Mouse (Mus musculus) testis, adult 2 months (tissue): ENCODE results near the gene Grip1. TPM values are rescaled to one million over a fixed set of nuclear protein-coding genes. Genes with fewer than 3 reads are reported as not detected.

Experiments
- H3K27ac ChIP-seq: fragments of 200-500 bp; 2 replicates; pipeline ENCODE4 v1.5.1; 2012; ENCODE audit warnings: low read depth, low read length; ENCODE audit not compliant: control insufficient read depth, insufficient read depth
- H3K27me3 ChIP-seq: fragments of 200-500 bp; 2 replicates; pipeline ENCODE4 v1.6.1; 2012; ENCODE audit warnings: mild to moderate bottlenecking, low read length, moderate library complexity; ENCODE audit not compliant: control insufficient read depth, insufficient read depth
- H3K36me3 ChIP-seq: fragments of 200-500 bp; 2 replicates; pipeline ENCODE4 v1.6.1; 2012; ENCODE audit warnings: mild to moderate bottlenecking, low read length; ENCODE audit not compliant: control insufficient read depth, insufficient read depth
- H3K4me1 ChIP-seq: fragments of 200-500 bp; 2 replicates; pipeline ENCODE4 v1.6.1; 2012; ENCODE audit warnings: low read length; ENCODE audit not compliant: control insufficient read depth, insufficient read depth
- H3K4me3 ChIP-seq: fragments of 200-500 bp; 2 replicates; pipeline ENCODE4 v1.5.1; 2012; ENCODE audit warnings: low read depth, mild to moderate bottlenecking, low read length, moderate library complexity, mixed read lengths; ENCODE audit not compliant: control insufficient read depth
- CTCF ChIP-seq: fragments of 200-500 bp; IDR thresholded peaks from 2 replicates; pipeline ENCODE4 v1.5.1; 2012; ENCODE audit warnings: low read depth, mild to moderate bottlenecking, inconsistent platforms, low read length, moderate library complexity; ENCODE audit not compliant: control insufficient read depth, insufficient read depth, insufficient replicate concordance
- POLR2A ChIP-seq: fragments of 200-500 bp; IDR thresholded peaks from 2 replicates; pipeline ENCODE4 v1.6.1; 2012; ENCODE audit warnings: low read depth, mild to moderate bottlenecking, inconsistent platforms, low read length, moderate library complexity; ENCODE audit not compliant: control insufficient read depth
- polyA plus RNA-seq: library from polyadenylated mRNA; depleted of rRNA; stranded (reverse); fragments of >200 nt; gene quantifications from 2 replicates; pipeline ENCODE4 v1.2.3, GENCODE M21; 2012

Gene Grip1
- polyA plus RNA-seq, 1 experiment = 84.3 TPM

DNA sequence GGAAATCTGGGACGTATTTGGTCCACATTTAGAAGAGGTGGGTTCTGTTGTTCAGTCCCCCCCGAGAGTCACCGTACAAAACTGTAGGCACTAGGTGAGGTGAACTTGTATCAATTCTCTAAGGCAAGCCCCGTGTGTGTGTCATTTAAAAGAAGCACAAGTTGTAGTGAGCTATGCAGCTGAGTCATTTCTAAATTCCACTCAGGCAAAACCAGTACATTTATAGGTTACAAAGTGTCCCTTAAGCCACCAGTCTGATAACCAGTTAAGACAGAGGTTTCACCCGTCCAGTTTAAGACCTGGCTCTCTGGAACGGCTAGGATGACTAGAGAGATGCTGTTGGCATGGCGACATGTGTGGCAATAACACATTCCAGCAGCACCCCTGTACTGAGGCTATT is 351.5 kb downstream of the Grip1 start:
- TF ChIP-seq CTCF (no peak), POLR2A (no peak)
- Histone ChIP-seq H3K4me1 (no peaks in the 10 kb centered on the region), H3K27me3 (no peaks in the 10 kb centered on the region), H3K36me3 (no peaks in the 10 kb centered on the region), H3K4me3 (no peak overlapping the region), H3K27ac (no peak overlapping the region)

DNA sequence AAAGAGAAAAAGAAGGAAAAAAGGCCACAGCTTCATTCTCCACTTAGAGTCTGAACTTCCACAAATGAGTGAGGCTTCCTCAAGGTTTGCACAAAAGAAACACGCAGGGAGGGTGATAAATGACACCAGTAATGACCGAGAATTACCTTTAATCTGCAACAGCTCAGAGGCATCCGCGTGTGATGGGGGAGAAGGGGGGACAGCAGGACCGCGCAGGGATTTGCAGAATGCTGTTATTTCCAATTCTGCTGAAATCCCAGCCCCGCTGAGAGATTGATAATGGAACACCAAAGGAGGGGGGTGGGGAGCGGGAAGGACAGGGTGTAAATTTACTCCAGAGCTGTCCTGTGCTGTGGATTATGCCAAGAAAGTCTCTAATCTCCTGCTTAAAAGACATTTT is 352.5 kb downstream of the Grip1 start:
- Histone ChIP-seq H3K4me3 (no peak overlapping the region), H3K36me3 (no peaks in the 10 kb centered on the region), H3K4me1 (no peaks in the 10 kb centered on the region), H3K27me3 (no peaks in the 10 kb centered on the region), H3K27ac (no peak overlapping the region)
- TF ChIP-seq CTCF (no peak), POLR2A (no peak)

GRCm38 (mm10) chr10:119808384-119808783 is 354.8 kb downstream of the Grip1 start:
- H3K4me3 ChIP-seq = no peak overlapping the region
- H3K27ac ChIP-seq = no peak overlapping the region
- TF ChIP-seq CTCF (no peak), POLR2A (no peak)
- no peaks in the 10 kb centered on the region for H3K4me1 ChIP-seq
- no peaks in the 10 kb centered on the region for H3K27me3 ChIP-seq
- no peaks in the 10 kb centered on the region for H3K36me3 ChIP-seq

- H3K27ac ChIP-seq = no peak overlapping the region
- no peaks in the 10 kb centered on the region for H3K4me1 ChIP-seq
- no peak for TF ChIP-seq POLR2A
- no peak for TF ChIP-seq CTCF
- H3K4me3 ChIP-seq = no peak overlapping the region
- no peaks in the 10 kb centered on the region for H3K27me3 ChIP-seq
- H3K36me3 ChIP-seq = no peaks in the 10 kb centered on the region
Measured at GRCm38 (mm10) chr10:119814087-119814486, 360.5 kb downstream of the Grip1 start.

- TF ChIP-seq CTCF (no peak), POLR2A (no peak)
- H3K4me3 ChIP-seq = no peak overlapping the region
- no peak overlapping the region for H3K27ac ChIP-seq
- H3K27me3 ChIP-seq = no peaks in the 10 kb centered on the region
- H3K36me3 ChIP-seq = no peaks in the 10 kb centered on the region
- H3K4me1 ChIP-seq = no peaks in the 10 kb centered on the region
Measured at GRCm38 (mm10) chr10:119816001-119816400, 362.4 kb downstream of the Grip1 start.

DNA sequence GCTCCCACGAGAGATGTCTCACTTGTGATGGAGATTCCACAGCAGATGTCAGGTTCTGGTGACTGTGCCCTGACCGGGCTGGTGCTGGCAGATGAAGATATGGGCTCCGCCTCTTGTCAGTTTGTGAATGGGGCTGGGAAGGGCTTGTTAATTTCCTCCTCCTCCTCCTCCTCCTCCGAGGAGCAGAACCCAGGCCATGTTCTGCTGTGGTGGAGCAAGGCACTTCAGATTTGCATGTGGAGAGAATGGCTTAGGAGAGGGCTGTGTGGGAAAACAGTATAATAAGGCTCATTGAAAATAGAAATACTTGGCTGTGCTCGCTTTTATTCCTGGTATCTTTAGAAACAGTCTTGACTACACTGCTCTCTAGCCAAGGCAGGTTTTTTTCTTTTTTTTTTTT is 364.8 kb downstream of the Grip1 start:
- Histone ChIP-seq H3K27me3 (no peaks in the 10 kb centered on the region), H3K27ac (no peak overlapping the region), H3K36me3 (no peaks in the 10 kb centered on the region), H3K4me3 (no peak overlapping the region), H3K4me1 (no peaks in the 10 kb centered on the region)
- TF ChIP-seq CTCF (no peak), POLR2A (no peak)

DNA sequence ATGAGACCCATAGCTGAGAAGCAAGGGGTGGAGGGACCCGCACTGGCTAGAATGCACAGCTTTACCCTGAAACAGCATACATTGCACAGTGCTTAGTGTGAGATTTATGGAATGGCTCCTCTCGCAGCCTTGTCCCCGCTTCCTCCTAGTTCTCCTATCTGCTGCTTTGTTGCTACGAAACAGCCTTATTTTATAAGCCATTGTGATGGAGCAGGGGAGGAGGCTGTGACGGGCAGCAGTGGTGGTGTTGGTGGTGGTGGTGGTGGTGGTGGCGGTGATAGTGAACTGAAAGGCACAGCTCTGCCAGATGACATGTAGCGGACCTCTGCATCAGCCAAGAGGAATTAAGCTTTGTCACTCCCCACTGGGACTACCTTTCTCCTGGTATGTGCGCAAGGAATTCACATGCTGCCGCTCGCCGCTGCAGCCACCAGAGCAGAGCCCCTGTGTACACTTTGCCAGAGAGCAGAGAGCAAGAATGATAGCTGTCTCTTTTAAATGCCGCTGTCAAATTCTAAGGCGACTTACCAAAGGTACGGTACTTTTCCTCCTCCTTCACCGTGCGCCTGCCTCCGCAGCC is 365.6 kb downstream of the Grip1 start:
- Histone ChIP-seq H3K36me3 (no peaks in the 10 kb centered on the region), H3K4me3 (no peak overlapping the region), H3K4me1 (no peaks in the 10 kb centered on the region), H3K27ac (no peak overlapping the region), H3K27me3 (no peaks in the 10 kb centered on the region)
- TF ChIP-seq POLR2A = no peak
- TF ChIP-seq CTCF = no peak

GRCm38 (mm10) chr10:119819740-119820139 is 366.1 kb downstream of the Grip1 start:
- TF ChIP-seq POLR2A (no peak), CTCF (no peak)
- no peak overlapping the region for H3K4me3 ChIP-seq
- H3K27ac ChIP-seq = no peak overlapping the region
- H3K27me3 ChIP-seq = no peaks in the 10 kb centered on the region
- H3K4me1 ChIP-seq = no peaks in the 10 kb centered on the region
- no peaks in the 10 kb centered on the region for H3K36me3 ChIP-seq
